Mouse (Mus musculus) spleen, postnatal 14 days (tissue): ENCODE results near the gene Ccdc40.
A peak's percentile ranks its signal among the peaks of the same experiment; 100 is the strongest.

Experiments used
- DNase-seq, 2 experiments: peaks; one replicate each; pipeline ENCODE4 v3.0.0; 2021 to 2022; ENCODE audit warnings: low spot score in 2 of 2

The Ccdc40 gene

DNA sequence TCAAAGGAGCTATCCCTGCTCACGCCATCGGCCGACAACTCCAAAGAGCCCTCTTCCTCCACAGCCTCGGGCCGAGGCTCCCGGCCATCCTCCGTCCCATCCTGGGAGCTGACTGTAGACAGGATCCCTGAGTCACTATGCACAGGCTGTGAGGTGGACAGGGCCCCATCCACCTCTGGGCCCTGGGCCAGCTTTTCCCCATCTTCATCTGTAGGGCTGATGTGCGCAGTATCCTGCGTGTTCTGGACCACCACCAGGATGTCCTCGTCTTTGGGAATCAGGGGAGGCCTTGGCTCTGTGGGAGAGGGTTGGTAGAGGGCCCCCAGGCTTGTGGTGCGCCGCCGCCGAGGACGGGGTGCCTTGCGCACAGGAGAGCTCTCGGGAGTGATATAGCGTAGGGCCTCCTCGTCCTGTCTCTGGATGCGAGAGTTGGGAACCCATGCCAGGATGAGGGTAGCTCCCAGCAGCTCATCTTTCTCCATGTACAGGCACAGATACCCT lies 19.5 kb upstream of the Ccdc40 start:
- no peak for DNase-seq

DNA sequence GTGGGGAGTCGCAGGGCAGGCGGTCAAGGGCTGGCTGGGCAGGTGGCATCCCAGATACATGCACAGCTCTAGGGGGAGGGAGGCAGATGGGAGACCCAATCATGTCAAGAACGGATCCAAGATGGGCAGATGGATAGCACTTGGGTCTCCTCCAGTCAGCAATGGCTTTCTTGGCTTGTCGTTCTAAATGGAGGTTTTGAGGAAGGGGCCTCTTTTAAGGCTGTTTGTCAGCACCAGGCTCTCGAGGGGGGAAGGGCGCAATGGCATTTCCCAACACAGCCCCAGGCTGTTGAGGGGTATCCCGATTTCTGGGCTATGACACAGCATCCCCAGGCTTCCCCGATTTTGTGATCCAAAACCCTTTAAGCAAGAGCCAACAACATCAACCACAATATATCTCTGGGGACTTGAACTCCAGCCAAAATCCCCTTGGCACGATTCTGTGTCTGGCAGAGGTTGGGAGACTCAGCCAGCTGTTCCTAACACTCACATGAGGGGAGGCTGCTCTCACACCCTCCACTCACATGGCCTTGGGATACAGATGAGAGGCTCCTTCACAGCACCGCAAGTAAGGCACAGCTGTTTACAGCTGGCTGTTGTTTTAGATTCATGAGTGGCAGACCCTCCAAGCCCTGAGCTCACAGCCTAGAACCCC lies 18.9 kb upstream of the Ccdc40 start:
- no peak for DNase-seq

DNA sequence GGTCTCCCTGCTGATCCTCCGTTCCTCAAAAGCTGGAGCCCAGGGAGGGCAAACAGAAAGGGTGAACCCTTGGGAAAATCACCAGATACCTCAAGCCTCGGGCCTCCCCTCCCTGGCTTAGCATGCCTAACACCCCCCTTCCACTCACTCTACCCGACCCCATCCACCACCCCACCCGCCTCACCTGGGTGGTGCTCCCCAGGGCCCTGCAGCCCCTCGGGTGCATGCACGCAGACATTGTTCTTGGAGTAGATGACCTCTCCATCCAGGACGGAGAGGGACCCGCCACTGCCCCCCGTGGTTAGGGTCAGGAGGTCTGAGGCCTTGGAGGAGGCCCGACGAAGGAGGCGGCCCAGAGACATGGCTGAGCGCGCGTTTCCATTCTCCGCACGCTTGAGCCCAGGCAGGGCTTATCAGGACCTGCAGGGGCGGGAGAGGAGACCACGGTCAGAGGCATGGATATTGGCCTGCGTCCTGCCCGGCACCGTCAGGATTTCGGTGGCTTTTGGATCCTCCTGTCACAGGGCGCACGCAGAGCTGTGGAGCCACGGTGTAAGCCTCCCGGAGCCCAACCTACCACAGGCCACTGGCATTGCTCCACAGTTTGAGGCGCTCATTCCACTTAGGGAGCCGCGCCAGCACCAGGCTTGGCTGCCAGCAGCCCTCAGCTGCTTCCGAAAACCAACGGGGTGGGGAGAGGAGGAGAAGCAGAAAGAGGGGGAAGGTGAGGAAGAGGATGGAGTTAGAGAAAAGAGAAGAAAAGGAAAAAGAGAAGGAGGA lies 17.9 kb upstream of the Ccdc40 start:
- DNase-seq, result no peak

DNA sequence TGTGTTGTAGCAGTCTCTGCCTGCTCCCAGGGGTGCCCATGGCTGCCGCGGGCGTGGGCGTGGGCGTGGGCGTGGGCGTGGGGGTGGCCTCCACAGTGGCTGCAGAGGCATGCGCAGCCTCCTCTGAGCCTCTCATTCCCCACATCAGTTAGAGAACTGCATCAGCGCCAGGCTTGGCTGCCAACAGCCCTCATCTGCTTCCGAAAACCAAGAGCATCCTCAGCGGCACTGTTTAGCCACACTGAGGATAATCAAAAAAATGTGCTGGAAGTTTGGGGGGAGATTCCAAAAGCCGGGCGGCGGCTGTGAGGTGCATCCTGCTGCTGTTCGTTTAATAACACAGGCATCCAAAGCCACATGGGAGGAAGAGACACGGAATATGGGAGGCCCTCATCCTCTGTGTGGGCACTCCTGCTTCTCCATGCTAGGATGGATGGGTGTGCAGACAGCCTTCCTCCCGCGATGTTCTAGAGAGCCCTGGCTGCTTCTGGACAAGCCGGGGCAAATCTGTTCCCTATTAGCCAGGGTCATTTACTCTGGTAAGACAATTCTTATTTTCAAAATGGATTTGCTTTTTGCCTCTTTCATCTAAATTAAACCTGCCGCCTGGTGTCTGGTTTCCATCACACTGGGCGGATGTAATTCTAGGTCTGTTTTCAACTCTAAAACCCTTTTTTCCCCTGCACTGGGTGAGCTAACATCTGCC lies 16.6 kb upstream of the Ccdc40 start:
- DNase-seq, result no peak

DNA sequence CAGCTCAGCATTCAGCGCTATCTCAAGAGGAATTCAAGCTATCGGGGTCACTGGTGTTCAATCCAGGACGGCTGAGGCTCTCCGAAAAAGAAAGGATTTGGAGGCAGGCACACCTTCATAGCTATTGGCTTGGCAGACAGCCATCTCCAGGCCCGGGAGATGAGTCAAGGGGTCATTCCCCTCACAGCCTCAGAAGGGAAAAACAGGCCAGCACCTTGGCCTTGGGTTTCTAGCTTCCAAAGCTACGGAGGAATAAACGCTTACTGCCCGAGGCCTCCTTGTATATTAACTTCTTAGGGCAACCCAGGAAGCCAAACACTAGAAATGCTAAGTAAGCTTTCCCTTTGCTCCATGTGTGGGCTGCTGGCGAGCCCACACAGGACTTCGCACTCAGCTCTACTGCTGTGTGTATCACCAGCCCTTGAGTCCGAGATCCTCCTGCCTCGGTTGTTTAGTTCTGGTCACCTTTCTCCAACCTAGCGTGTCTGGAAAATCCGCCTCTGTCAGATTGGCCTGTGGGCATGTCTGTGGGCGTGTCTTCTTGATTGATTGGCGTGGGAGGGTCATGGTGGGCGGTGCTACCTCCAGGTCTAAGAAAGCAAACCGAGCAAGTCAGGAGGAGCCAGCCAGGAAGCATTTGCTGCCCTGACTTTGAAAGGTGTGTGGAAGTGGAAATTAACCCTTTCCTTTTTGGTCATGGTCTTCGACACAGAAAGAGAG lies 15.0 kb upstream of the Ccdc40 start:
- no peak for DNase-seq

DNA sequence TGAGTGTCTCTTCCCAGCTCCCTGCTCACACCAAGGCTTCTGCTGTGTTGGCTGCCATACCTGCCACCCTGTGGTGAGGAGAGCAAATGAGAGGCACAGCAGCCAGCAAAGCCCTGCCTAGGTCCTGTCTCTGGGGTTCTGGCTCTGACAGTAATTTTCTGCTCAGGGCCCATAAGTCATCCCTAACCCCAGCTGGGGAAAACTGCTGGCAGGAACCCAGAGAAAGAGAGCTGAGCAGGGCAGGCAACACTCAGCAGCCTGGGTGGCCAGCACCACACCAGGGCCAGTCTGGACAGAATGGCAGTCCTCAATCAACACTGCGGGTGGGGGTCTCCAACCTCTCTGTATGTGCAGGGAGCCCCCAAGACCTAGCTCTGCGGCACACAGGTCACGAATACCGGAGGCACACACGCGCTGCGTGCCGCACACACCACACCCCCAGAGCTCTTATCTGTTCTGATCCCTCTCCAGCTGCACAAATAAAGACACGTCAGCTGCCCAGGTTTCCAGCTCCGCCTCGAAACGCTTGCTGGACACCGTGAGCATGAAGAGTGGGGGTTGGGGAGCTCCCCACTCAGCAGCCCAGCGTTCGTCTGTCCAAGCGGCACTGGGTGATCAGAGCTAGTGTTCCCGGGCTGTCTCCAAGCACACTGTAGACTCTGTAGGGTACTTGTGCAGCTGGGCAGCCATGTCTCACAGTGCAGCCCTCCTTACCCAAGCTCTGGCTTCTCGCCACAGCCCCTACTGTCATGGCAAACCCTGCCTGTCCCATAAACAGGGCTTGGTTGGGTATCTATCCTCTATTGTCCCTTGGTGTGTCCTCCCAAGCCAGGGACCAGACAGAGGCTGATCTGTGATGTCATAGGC lies 13.1 kb upstream of the Ccdc40 start:
- DNase-seq, result no peak

DNA sequence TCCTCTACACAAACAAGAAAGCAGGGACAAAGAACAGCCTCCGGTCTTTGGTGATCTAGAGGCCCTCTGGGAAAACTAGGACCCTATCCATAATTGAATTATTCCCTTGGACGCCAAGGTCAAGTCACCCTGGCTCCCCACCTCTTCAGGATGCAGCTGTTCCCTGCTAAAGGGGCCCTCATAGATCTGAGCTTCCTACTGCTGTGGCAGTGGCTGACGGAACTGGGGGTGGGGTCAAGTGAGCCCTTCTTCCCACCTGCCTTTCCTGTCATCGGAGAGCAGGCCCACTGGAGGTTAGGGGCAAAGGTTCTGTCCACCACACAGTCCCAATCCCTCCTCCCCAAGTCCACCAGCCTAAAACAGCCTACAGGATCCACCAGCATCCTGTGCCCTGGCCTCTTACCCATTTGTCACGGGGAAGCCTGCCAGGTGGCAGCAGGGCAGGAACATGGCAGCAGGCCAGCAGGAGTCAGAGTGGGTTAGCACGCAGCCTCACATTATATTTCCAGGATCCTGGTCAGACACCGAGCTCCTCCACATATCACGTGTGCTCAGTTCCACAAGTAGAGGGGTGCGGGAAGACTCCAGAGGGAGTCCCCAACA lies 12.4 kb upstream of the Ccdc40 start:
- DNase-seq, result no peak

DNA sequence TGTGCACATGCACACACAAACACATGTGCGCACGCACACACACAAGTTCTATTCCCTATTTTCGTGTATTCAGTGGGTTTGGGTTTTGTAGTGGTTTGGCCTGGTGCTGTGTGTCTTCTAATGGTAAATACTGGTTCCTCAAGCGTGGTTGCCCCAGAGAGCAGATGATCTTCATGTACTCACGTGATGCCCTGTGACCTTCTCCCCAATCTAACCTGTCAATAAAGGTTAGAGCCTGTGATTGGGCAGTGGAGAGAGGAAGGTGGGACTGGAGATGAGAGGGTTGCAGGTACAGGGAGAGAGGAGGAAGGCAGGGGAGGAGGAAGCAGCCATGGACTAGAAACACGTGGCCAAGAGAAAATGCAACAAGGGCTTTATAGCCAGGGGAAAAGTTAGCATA lies 10.5 kb upstream of the Ccdc40 start:
- DNase-seq, result no peak

DNA sequence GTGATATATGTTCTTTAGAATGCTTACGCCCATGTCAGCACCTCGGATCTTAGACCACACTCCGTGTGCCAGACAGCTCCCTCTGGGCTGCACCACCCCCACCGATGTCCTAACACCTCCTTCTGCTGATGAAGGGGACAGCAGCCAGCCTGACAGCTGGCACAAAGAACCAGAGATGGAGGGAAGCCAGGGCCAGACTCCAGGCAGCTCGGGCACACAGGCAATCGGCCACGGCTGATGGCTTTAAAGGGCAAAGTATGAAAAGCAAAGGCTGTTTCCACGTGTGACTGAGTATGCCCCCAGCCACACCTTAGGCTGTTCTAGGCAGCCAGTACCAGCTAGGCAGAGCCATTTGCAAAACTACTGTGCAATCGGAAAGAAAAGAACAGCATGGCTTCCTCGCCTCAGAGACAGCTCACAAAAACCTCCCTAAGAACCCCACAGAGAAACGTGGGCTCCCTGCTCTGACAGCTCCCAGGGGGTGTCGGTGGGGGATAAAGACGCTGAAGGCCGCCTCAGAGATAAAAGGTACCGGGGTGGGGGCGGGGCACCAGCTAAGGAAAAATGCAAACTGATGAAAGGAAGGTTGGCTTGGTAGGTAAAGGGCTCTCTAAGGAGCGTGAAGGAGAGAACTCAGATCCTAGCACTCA lies 8.4 kb upstream of the Ccdc40 start:
- no peak for DNase-seq

DNA sequence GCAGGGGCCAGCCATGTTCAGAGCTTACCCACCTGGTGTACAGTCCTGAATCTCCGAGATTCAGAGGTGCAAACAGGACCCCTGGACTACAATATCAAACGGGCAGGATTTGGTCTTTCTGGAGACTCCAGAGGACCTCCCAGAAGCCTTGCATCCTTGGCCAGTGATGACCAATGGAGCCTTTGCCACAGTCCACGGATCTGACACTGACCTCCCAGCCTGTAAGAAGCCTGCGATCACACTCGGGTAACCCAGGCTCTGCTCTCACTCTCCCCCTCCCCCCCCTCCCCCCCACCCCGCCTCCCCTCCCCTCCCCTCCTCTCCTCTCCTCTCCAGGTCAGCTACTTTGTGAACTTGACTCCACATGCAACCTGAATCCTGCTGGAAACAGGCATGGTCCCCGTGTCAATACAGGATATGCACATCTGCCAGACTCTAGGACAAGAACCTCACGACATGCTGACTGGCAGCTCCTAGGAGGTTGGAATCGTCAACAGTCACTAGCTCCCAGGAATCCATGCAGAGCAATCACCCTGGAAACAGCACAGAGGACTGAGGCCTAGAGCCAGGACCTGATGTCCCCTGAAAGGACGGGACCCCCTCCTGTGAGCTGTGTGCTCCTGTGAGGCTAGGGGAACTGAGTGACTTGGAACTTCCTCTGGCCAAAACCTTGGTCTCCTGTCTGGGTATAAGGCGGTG lies 6.4 kb upstream of the Ccdc40 start:
- no peak for DNase-seq

DNA sequence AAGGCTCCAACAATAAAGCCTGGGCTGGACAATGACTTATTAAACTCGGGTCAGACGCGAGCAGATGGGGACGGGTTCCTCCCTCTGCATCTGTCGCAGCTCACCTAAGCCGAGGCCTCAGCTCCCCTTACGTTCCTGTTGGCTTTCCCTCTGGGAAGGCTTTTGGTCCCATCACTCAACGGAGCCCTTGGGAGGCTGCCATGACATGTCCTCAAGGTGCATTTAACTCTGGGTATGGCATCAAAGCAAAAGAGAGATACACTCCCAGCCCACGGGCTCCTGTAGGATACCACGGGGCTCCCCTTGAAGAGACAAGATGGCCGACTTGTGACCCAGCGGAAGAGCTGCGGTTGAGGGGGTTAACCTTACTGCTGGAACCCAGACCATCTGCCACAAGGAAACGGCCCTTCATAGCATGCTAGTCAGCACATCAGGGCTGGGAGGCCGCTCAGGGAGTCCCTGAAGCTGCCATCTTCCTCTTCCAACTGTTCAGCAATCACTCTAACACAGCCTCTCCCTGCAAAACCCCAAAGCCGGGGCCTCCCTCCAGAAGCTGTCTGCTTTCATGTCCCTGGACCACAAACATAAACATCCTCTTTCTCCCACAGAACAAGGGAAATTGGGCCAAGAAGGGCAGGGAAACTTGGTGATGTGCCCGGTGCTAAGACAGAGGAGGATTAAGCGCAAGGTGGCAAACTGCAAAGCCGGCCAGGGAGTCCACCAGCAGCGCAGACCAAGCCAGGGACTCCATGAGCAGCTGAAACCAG lies 5.1 kb upstream of the Ccdc40 start:
- DNase-seq, result no peak

DNA sequence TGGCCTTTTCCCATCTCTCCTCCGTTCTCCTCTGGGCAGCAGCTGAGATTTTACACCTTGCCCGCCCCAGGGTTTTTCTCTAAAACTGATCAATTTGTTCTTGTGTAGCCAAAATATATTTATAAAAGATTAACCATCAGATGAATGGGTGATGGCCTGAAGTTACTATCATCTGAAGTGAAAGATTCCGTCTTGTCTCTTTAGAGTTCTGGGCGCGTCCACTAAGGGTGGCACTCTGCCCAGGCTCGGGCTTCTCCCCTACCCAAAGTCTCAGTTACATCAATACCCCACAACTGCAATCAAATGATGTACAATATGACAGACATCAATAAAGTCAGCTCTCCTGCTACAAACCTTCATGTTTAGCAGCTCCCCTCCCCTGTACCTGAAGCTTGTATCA lies 3.4 kb upstream of the Ccdc40 start:
- no peak for DNase-seq

DNA sequence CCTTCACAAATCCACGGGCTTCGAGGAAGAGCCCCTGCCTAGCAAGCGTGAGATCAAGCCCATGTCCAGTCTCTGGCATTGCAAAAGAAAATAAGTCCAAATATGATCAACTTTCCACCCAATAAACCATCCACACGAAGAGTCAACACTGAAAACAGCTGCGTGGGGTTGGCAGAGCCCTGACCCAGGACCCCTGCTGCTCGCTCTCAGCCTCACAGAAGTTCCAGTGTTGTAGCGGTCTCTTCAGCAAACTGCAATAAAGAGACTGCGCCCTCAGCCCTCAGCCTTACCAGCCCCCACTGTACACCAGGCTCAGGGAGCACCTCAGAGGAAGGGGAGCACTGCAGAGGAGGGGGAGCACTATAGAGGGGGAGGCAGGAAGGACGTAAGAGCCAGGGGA lies 2.7 kb upstream of the Ccdc40 start:
- DNase-seq, result no peak

DNA sequence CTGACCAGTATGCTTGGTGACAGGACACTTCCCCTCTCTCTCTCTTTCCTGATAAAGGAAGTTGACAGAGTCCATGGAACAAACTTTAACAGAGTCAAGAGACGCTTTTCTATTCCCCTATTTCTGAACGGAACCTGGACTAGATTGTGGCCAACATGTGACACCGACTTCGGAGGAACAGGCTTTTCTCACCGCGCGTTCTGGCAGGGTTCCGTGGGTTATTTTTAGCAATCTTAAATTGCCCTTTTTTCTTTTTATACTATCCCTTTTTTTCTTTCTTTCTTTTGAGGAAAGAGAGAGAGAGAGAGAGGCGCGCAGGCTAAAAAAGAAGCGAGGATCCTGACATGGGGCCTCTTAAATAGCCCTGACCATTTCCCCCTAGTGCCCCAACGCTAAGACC lies 781 bp upstream of the Ccdc40 start:
- DNase-seq, result no peak

DNA sequence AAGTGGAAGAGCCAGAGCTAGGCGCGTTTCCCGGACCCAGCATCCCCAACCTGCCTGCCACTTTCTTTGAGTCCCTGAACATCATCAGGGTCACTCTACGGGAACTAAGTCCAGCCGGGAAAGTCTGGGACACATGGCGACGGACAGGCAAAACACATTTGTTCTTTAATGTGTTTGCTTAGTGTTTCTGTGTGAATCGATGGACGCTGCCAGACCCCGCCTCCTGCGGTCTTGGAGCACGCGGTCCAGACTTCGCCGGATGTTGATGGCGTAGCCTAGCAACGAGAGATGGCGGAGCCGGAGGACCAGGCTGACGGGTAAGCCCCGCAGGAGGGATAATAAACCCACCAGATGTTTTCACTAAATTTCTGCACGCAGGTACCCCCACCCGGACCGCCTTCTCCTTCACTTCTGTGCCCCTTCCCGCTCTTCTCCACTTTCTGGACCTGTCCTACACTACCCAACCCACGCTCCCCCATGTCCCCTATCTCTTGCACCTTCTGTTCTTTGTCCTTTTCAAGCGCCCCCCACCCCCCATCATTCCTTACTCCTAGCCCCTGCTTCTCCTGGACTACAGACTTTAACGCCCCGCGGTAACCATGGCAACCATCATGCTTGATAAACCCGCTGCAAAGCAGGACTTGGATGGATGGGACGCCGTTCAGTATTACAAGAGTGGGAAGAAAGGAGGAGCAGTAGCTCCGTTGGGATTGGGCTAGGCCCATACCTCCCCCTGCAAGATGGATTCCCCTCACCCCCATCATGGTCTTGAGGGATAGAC lies 664 bp downstream of the Ccdc40 start:
- DNase-seq, result peak in 1 of 2 experiments; percentile 31

DNA sequence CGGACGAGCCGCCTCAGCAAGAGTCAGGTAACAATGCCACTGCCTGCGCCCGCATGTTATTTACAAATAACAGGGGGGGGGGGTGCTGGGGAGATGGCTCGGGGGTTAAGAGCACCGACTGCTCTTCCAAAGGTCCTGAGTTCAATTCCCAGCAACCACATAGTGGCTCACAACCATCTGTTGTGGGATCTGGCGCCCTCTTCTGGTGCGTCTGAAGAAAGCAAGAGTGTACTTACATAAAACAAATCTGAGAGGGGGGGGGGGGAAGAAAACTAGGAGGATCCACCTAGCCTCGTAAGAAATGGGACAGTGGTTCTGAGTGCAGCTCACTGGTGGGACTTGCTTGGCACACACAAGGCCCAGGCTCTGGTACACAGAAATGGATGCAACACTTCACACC lies 6.4 kb downstream of the Ccdc40 start:
- no peak for DNase-seq

DNA sequence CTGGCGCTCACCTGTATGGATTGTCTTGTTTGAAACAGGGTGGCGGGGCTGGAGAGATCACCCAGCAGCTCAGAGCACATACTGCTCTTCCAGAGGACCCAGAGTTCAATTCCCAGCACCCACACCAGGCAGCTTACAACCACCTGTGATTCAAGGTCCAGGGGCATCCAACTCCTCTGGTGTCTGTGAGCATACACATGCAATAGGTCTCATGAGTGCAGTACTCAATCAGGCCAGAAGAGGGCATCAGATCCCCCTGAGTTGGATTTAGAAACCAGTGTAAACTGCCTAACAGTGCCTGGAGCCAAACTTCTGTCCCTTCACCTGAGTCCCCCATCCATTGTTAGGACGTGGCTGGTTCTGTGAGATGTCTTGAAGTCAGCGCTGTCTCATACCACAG lies 7.2 kb downstream of the Ccdc40 start:
- DNase-seq, result peak; percentile 37 to 65

DNA sequence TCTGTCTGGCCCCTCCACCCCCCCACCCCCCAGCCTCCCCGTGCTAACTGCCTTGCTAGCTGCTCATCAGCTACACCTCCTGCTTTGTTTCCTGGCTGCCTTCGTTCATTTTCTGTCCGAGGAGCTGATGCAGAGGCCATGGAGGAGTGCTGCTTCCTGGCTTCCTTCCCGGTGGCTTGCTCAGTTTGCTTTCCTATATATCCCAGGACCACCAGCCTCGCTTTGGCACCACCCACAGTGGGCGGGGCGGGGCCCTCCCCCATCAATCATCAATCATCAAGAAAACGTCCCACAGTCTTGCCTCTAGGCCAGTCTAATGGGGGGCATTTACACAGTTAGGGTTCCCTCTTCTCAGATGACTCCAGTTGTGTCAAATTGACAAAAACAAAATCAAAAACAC lies 8.0 kb downstream of the Ccdc40 start:
- DNase-seq, result no peak
